Mouse (Mus musculus): ENCODE data around the gene Parp16.

- TF ChIP-seq CTCF (IDR thresholded peaks at IDR 0.05; ENCODE audit: low read depth, low read length) (no peak), POLR2A (IDR thresholded peaks at IDR 0.05; ENCODE audit: borderline replicate concordance, low read depth, low read length) (no peak)
Observed at GRCm38 (mm10) chr9:65202165-65202754, 7.1 kb downstream of the Parp16 start.
